Mouse (Mus musculus) thymus, adult 2 months (tissue): Measurements from ENCODE around the gene Slco2b1.

Experiments
- CTCF ChIP-seq: fragments of 200-500 bp; IDR thresholded peaks from 2 replicates; pipeline ENCODE4 v1.5.1; 2012; ENCODE audit warnings: mild to moderate bottlenecking, control low read depth, low read length, moderate library complexity, borderline replicate concordance; ENCODE audit not compliant: control insufficient read depth, poor library complexity, insufficient read depth; ENCODE audit errors: extremely low read depth
- POLR2A ChIP-seq: fragments of 200-500 bp; IDR thresholded peaks from 2 replicates; pipeline ENCODE4 v1.6.1; 2012; ENCODE audit warnings: mild to moderate bottlenecking, low read length, control low read depth, moderate library complexity; ENCODE audit not compliant: control insufficient read depth, poor library complexity, insufficient read depth; ENCODE audit errors: extremely low read depth

GRCm38 (mm10) chr7:99674890-99675289, 36.2 kb downstream of the Slco2b1 start:
- TF ChIP-seq CTCF = no peak
- TF ChIP-seq POLR2A = no peak
